Mouse (Mus musculus) lung, embryonic 14.5 days (tissue): ENCODE measurements around the gene Grasp. TPM values are rescaled to one million over a fixed set of nuclear protein-coding genes. Genes with fewer than 3 reads are reported as not detected.

Source experiments
- ATAC-seq: fragments of 200-750 bp; cut with Nextera tagmentation; 2 replicates; pipeline ENCODE4 v1.8.0; 2017; ENCODE audit warnings: mild to moderate bottlenecking, moderate TSS enrichment, moderate library complexity; ENCODE audit not compliant: insufficient read depth
- DNase-seq: peaks from one replicate; pipeline ENCODE4 v3.0.0-alpha.2; 2015
- H3K27ac ChIP-seq: fragments of 300-500 bp; sonication (generic); 2 replicates; pipeline ENCODE4 v1.5.1; 2014; ENCODE audit warnings: low read depth, mild to moderate bottlenecking, moderate library complexity
- H3K27me3 ChIP-seq: fragments of 300-500 bp; sonication (generic); 2 replicates; pipeline ENCODE4 v1.6.1; 2014; ENCODE audit warnings: low read length, control low read depth; ENCODE audit not compliant: insufficient read depth
- H3K36me3 ChIP-seq: fragments of 300-500 bp; sonication (generic); 2 replicates; pipeline ENCODE4 v1.6.1; 2014; ENCODE audit warnings: control low read depth; ENCODE audit not compliant: insufficient read depth
- H3K4me1 ChIP-seq: fragments of 300-500 bp; sonication (generic); 2 replicates; pipeline ENCODE4 v1.6.1; 2014; ENCODE audit warnings: antibody characterized with exemption, control low read depth; ENCODE audit not compliant: insufficient read depth
- H3K4me2 ChIP-seq: fragments of 300-500 bp; sonication (generic); 2 replicates; pipeline ENCODE4 v1.6.1; 2014; ENCODE audit warnings: mild to moderate bottlenecking
- H3K4me3 ChIP-seq: fragments of 300-500 bp; sonication (generic); 2 replicates; pipeline ENCODE4 v1.5.1; 2014; ENCODE audit warnings: low read depth, low read length
- H3K9ac ChIP-seq: fragments of 300-500 bp; sonication (generic); 2 replicates; pipeline ENCODE4 v1.6.1; 2014
- H3K9me3 ChIP-seq: fragments of 300-500 bp; sonication (generic); 2 replicates; pipeline ENCODE4 v1.6.1; 2016; ENCODE audit warnings: low read depth, low read length, control low read depth
- CTCF ChIP-seq: IDR thresholded peaks from 2 replicates; pipeline ENCODE4 v1.5.1; 2016; ENCODE audit warnings: antibody characterized with exemption, low read depth
- WGBS: fragments of 180-500 bp; shearing (Covaris S2); extraction: QIAGEN DNeasy Blood & Tissue Kit; methylation state at CpG from one replicate; pipeline ENCODE4 v1.1.7; 2014; 5-methylcytosine and 5-hydroxymethylcytosine counted together
- polyA plus RNA-seq: library from polyadenylated mRNA; unstranded; fragments of >200 nt; fragmentation: Nextera tagmentation; extraction: Ambion mirVana; gene quantifications from 2 replicates; pipeline ENCODE4 v1.2.1, GENCODE M21; 2014

Gene Grasp
- polyA plus RNA-seq, 1 experiment from 2014 or later: 10.4 TPM

DNA sequence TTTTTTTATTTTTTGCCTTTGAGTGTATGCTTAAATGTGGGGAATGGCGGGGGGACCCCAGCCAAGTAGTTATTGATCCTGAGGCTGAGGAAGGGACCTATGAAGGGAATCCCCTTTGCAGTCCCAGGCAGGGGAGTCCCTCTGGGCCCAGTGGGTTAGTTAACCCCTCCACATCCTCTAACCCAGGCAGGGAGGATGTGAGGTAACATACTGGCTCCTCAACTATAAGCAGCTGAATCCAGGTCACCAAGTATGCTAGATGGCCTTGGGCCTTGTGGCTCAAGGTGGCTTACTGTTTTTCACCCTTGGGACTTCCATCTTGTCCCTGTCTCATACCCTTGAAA, 23.1 kb downstream of the Grasp start:
- ATAC-seq (no peak), DNase-seq (no peak)
- no peaks in the 10 kb centered on the region for H3K27me3 ChIP-seq
- H3K4me1 ChIP-seq: peaks cover 12% of the 10 kb centered on the region
- WGBS: 80% methylated on average over 1 of the region's 1 CpGs
- peak overlapping the region; percentile 89; the same call in 1 of the 2 replicates for H3K27ac ChIP-seq
- no peaks in the 10 kb centered on the region for H3K9me3 ChIP-seq
- peak overlapping the region; percentile 32; the same call in 1 of the 2 replicates for H3K4me3 ChIP-seq
- 0 out of 2 replicates have a peak overlapping the region, but pooled peaks have one; percentile 54 for H3K9ac ChIP-seq
- no peaks in the 10 kb centered on the region for H3K36me3 ChIP-seq
- H3K4me2 ChIP-seq: peak overlapping the region; percentile 64
- TF ChIP-seq CTCF: no peak

DNA sequence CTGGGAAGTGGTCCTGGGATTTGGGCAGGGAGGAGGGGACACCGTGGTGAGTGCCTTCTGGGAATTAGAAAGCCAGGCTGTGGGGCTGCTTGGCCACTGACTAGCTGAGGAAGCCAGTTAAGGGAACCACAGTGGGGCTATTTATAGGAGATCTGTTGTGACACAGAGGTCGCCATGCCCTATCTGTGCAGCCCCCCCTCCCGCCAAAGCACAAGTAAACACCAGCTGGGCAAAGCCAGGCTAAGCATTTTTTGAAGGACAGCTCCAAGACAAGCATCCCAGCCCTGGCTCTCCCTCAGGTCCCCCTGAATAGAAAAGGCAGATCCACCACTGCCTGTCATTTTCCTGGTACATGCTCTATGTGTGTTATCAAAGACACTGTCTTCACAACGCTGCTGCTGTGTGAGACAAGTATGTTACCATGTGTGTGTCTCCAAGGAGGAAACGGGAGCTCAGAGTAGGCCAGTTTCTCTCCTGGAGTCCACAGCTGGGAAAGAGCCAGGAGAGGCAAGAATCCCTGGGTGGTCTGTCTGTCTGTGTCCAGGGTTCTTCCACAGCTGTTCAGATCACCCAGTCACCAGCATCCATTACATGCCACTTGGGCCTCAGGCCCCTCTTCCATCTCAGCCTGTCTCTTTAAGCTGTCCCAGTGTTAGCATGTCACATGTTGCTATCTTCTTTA, 24.2 kb downstream of the Grasp start:
- H3K4me2 ChIP-seq: no peak overlapping the region
- H3K9ac ChIP-seq: no peak overlapping the region
- H3K4me1 ChIP-seq: peaks cover 12% of the 10 kb centered on the region
- ATAC-seq (0 out of 2 replicates have a peak, but pooled peaks have one; percentile 6), DNase-seq (peak; percentile 73)
- H3K36me3 ChIP-seq: no peaks in the 10 kb centered on the region
- H3K4me3 ChIP-seq: no peak overlapping the region
- no peaks in the 10 kb centered on the region for H3K9me3 ChIP-seq
- no peak for TF ChIP-seq CTCF
- 36% methylated on average over 5 of the region's 5 CpGs for WGBS
- H3K27me3 ChIP-seq: no peaks in the 10 kb centered on the region
- peak overlapping the region; percentile 84 for H3K27ac ChIP-seq

DNA sequence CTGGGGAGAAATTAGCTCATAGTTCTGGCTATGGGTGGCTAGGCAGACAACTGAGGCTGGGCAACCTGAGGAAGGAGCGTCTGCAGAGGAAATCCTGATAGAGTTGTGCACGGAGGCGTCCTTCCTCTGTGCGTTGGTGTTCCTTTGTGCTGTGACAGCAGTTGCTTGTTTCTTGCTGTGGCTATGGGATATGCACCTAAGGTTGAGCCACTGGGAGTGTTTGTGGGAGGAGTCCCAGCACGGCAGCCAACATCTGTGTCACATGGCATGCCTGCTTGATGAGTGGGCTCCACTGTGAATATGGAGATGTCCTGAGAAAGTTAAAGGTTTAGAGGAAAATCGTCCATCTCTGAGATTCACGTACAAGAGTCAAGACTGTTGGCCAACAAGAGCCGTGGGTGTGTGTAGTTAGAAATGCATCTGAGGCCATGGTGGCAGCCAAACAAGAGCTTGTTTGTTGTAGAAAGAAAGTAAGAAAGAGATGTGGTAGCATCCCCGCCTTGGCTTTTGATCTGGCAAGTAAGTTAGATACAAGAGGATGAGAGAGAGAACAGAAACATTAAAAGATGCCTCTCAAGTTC, 26.3 kb downstream of the Grasp start:
- no peaks in the 10 kb centered on the region for H3K9me3 ChIP-seq
- no peak overlapping the region for H3K27ac ChIP-seq
- TF ChIP-seq CTCF: no peak
- no peaks in the 10 kb centered on the region for H3K36me3 ChIP-seq
- H3K4me2 ChIP-seq: no peak overlapping the region
- peaks cover 12% of the 10 kb centered on the region for H3K4me1 ChIP-seq
- no peak overlapping the region for H3K9ac ChIP-seq
- DNase-seq (no peak), ATAC-seq (no peak)
- H3K4me3 ChIP-seq: no peak overlapping the region
- 75% methylated on average over 9 of the region's 9 CpGs for WGBS
- no peaks in the 10 kb centered on the region for H3K27me3 ChIP-seq

DNA sequence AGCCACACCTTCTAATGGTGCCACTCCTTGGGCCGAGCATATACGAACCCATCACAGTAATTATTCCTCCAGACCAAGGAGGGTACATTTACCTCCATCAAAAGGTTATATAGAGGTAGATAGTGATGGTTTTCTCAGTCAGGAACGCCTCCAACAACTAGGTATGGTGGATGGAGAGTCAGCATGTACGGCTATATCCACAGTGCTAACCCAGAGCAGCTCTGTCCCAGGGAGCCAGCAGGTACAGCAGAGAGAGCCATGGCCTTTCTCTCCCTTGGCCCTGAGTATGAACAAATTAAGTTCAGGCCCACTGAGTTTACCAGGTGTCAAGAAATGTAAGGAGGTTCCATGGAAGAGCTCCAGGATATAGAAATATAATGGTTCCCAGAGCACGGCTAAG, 27.9 kb downstream of the Grasp start:
- no peaks in the 10 kb centered on the region for H3K27me3 ChIP-seq
- no peaks in the 10 kb centered on the region for H3K36me3 ChIP-seq
- H3K9ac ChIP-seq: no peak overlapping the region
- no peak overlapping the region for H3K4me2 ChIP-seq
- ATAC-seq (no peak), DNase-seq (no peak)
- H3K27ac ChIP-seq: no peak overlapping the region
- 85% methylated on average over 5 of the region's 5 CpGs for WGBS
- H3K4me3 ChIP-seq: no peak overlapping the region
- no peaks in the 10 kb centered on the region for H3K9me3 ChIP-seq
- TF ChIP-seq CTCF: no peak
- peaks cover 12% of the 10 kb centered on the region; the same call in 1 of the 2 replicates for H3K4me1 ChIP-seq

DNA sequence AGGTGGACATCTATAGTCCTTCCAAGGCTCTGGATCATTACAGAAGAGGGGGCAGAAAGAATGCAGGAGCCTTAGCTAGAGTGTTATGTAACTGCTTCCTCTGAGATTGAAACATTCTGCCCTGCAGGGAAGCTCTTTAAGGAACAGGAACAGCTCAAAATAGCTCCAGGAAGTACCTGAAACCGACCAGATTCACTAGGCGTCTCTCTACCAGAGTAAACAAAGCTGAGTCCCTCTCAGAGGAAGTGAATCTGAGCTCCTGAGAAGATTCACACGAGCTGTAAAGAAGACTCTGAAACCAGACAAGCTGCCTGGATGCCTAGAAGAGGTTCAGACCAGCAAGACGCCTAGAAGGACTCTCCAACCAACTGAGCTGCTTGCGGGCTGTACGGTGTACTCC, 28.6 kb downstream of the Grasp start:
- Histone ChIP-seq H3K4me2 (no peak overlapping the region), H3K4me3 (no peak overlapping the region), H3K9ac (no peak overlapping the region), H3K9me3 (no peaks in the 10 kb centered on the region), H3K27ac (no peak overlapping the region), H3K4me1 (peaks cover 9% of the 10 kb centered on the region; the same call in 1 of the 2 replicates), H3K36me3 (no peaks in the 10 kb centered on the region), H3K27me3 (no peaks in the 10 kb centered on the region)
- no peak for TF ChIP-seq CTCF
- ATAC-seq (no peak), DNase-seq (no peak)
- 79% methylated on average over 6 of the region's 6 CpGs for WGBS

DNA sequence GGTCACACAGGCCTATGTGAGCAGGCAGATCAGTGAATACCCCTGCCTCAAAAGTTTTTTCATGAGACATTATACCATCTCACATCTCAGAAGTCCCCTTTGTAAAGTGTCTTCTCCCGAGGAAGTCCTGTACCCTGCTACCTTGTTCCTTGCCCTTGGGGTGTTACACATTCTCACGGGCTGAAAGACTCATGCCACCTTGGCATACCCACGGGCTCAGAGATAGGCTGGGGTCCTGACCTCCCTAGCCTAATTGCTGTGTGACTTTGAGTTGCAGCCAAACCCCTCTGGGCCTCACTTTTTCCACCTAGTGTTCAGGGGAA, 29.5 kb downstream of the Grasp start:
- DNase-seq: no peak
- 25% methylated on average over 3 of the region's 3 CpGs for WGBS
- peak; percentile 4; the same call in 1 of the 2 replicates for ATAC-seq
- no peak for TF ChIP-seq CTCF
- H3K27me3 ChIP-seq: no peaks in the 10 kb centered on the region
- H3K4me3 ChIP-seq: peak overlapping the region; percentile 66
- no peaks in the 10 kb centered on the region for H3K9me3 ChIP-seq
- no peaks in the 10 kb centered on the region for H3K4me1 ChIP-seq
- H3K36me3 ChIP-seq: no peaks in the 10 kb centered on the region
- H3K4me2 ChIP-seq: peak overlapping the region; percentile 88
- H3K9ac ChIP-seq: peak overlapping the region; percentile 80
- H3K27ac ChIP-seq: no peak overlapping the region

DNA sequence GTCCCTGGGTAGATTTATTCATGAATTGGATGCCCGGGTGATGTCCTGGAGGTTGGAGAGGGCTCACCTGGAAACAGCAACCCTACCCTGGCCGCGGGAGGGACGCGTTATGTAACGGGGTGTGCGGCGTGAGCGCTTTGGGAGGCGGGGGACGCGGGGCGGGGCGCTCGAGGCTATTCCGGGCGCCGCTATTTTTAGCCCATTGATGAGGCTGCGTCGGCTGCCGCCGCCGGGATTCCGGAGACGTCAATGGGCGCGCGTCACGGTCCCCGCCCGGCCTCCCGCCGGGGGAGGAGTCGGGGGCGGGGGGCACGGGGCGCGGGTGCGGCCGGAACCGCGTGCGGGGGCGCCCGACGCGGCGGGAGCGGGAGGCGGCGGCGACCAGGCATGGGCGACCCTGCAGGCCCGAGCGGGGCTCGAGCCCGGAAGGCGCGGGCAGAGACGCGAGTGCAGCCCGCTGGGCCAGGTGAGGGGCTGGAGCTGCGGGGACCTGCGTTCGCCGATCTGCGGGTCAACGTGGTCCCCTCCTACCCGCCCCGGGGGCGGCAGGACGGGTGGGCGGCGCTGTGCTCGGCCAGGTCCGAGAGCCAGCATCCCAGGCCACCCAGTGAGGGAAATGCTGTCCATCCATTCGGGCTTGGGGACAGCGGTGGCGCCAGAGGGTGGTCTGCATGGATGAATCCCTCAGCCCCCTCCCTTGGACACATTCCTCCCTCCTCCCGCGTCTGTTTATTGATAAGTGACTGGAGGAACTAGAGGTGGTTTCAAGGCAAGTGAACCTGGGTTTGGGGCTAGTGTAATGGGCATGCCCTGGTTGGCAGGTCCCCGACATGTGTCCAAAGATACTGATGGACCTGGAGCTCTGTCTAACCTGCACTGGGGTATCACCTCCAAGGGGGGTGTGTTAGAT, 30.2 kb downstream of the Grasp start, which contains the start of gene Nr4a1:
TSS of gene Nr4a1 (plus strand) at position 384 of the 910 bp plus-strand sequence.
- peak within 1 kb of the TSS; percentile 80 for H3K9ac ChIP-seq
- WGBS: 1% methylated on average over 81 of the region's 82 CpGs
- peak within 1 kb of the TSS; percentile 77; the same call in 1 of the 2 replicates for H3K27ac ChIP-seq
- no peaks in the 10 kb centered on the region for H3K27me3 ChIP-seq
- H3K9me3 ChIP-seq: no peaks in the 10 kb centered on the region
- ATAC-seq (peak; percentile 74), DNase-seq (peak; percentile 88)
- no peak for TF ChIP-seq CTCF
- no peaks in the 10 kb centered on the region for H3K36me3 ChIP-seq
- no peaks in the 10 kb centered on the region for H3K4me1 ChIP-seq
- H3K4me2 ChIP-seq: peak within 1 kb of the TSS; percentile 88
- H3K4me3 ChIP-seq: peak within 1 kb of the TSS; percentile 66
